Mouse (Mus musculus) embryonic facial prominence, embryonic 10.5 days (tissue): ENCODE data around the gene Epb41l1. TPM values are rescaled to one million over a fixed set of nuclear protein-coding genes. Genes with fewer than 3 reads are reported as not detected.
"Not testable (repeated sequence)": the region's sequence is repeated elsewhere in the genome, so short reads cannot be mapped to it uniquely, and the experiment has no call there.

Experiments
- DNase-seq: peaks from one replicate; pipeline ENCODE4 v3.0.0-alpha.2; 2017; ENCODE audit warnings: low spot score
- H3K27ac ChIP-seq: fragments of 300-500 bp; sonication (generic); replicated peaks from 2 replicates; pipeline ENCODE4 v1.5.1; 2016; ENCODE audit warnings: mild to moderate bottlenecking
- H3K27me3 ChIP-seq: fragments of 300-500 bp; sonication (generic); replicated peaks from 2 replicates; pipeline ENCODE4 v1.6.1; 2016; ENCODE audit warnings: low read depth, mild to moderate bottlenecking; ENCODE audit not compliant: poor library complexity, severe bottlenecking
- H3K36me3 ChIP-seq: fragments of 300-500 bp; sonication (generic); replicated peaks from 2 replicates; pipeline ENCODE4 v1.6.1; 2016; ENCODE audit warnings: mild to moderate bottlenecking, moderate library complexity
- H3K4me1 ChIP-seq: fragments of 300-500 bp; sonication (generic); 2 replicates; pipeline ENCODE4 v1.6.1; 2016
- H3K4me3 ChIP-seq: fragments of 300-500 bp; sonication (generic); 2 replicates; pipeline ENCODE4 v1.5.1; 2016; ENCODE audit warnings: mild to moderate bottlenecking, moderate library complexity
- H3K9me3 ChIP-seq: fragments of 300-500 bp; sonication (generic); 2 replicates; pipeline ENCODE4 v1.6.1; 2016; ENCODE audit warnings: mild to moderate bottlenecking
- WGBS: fragments of 180-500 bp; shearing (Covaris S2); methylation state at CpG from one replicate; pipeline ENCODE4 v1.1.7; 2016; 5-methylcytosine and 5-hydroxymethylcytosine counted together
- polyA plus RNA-seq: library from polyadenylated mRNA; unstranded; fragments of >200 nt; fragmentation: Nextera tagmentation; extraction: Ambion mirVana; gene quantifications from 2 replicates; pipeline ENCODE4 v1.2.1, GENCODE M21; 2016

The Epb41l1 gene
- polyA plus RNA-seq, 1 experiment from 2014 or later = 1.6 TPM

- Histone ChIP-seq H3K36me3 (no peaks in the 10 kb centered on the region), H3K9me3 (no peaks in the 10 kb centered on the region), H3K4me1 (peaks cover 26% of the 10 kb centered on the region), H3K4me3 (peak overlapping the region; percentile 30), H3K27me3 (no peaks in the 10 kb centered on the region), H3K27ac (peak overlapping the region; percentile 83)
- DNase-seq = peak; percentile 79
- 2% methylated on average over 3 of the region's 3 CpGs for WGBS
Observed at GRCm38 (mm10) chr2:156406987-156407386, 13.7 kb upstream of the Epb41l1 start.

GRCm38 (mm10) chr2:156408168-156408567, 12.5 kb upstream of the Epb41l1 start:
- Histone ChIP-seq H3K4me1 (peaks cover 26% of the 10 kb centered on the region), H3K27ac (peak overlapping the region; percentile 83)
- 41% methylated on average over 8 of the region's 8 CpGs for WGBS

GRCm38 (mm10) chr2:156411348-156411747, 9.4 kb upstream of the Epb41l1 start:
- not testable (repeated sequence) for H3K27me3 ChIP-seq, DNase-seq, H3K36me3 ChIP-seq, H3K9me3 ChIP-seq, H3K4me3 ChIP-seq, H3K27ac ChIP-seq
- 79% methylated on average over 7 of the region's 7 CpGs for WGBS
- H3K4me1 ChIP-seq = peaks cover 28% of the 10 kb centered on the region

More at GRCm38 (mm10) chr2:156408168-156408567, 12.5 kb upstream of the Epb41l1 start:
- DNase-seq = no peak
- Histone ChIP-seq H3K36me3 (no peaks in the 10 kb centered on the region), H3K4me3 (no peak overlapping the region), H3K27me3 (no peaks in the 10 kb centered on the region), H3K9me3 (no peaks in the 10 kb centered on the region)

GRCm38 (mm10) chr2:156414996-156415395, 5.7 kb upstream of the Epb41l1 start:
- H3K4me1 ChIP-seq = peaks cover 7% of the 10 kb centered on the region
- H3K36me3 ChIP-seq = no peaks in the 10 kb centered on the region
- no peak overlapping the region for H3K4me3 ChIP-seq
- H3K9me3 ChIP-seq = no peaks in the 10 kb centered on the region
- no peak overlapping the region for H3K27ac ChIP-seq
- peaks cover 28% of the 10 kb centered on the region for H3K27me3 ChIP-seq
- 79% methylated on average over 2 of the region's 2 CpGs for WGBS
- DNase-seq = no peak

GRCm38 (mm10) chr2:156415674-156416073, 5.0 kb upstream of the Epb41l1 start:
- no peak overlapping the region for H3K4me3 ChIP-seq
- 75% methylated on average over 5 of the region's 5 CpGs for WGBS
- H3K36me3 ChIP-seq = no peaks in the 10 kb centered on the region
- H3K27me3 ChIP-seq = peaks cover 35% of the 10 kb centered on the region
- H3K27ac ChIP-seq = no peak overlapping the region
- H3K4me1 ChIP-seq = peaks cover 14% of the 10 kb centered on the region
- no peaks in the 10 kb centered on the region for H3K9me3 ChIP-seq
- DNase-seq = no peak

- Histone ChIP-seq H3K36me3 (no peaks in the 10 kb centered on the region), H3K27me3 (peaks cover 50% of the 10 kb centered on the region), H3K4me1 (peaks cover 28% of the 10 kb centered on the region), H3K27ac (no peak overlapping the region), H3K4me3 (no peak overlapping the region), H3K9me3 (no peaks in the 10 kb centered on the region)
- DNase-seq = no peak
- 66% methylated on average over 1 of the region's 1 CpGs for WGBS
Observed at GRCm38 (mm10) chr2:156417194-156417593, 3.5 kb upstream of the Epb41l1 start.

- no peak for DNase-seq
- 81% methylated on average over 5 of the region's 5 CpGs for WGBS
- peaks cover 63% of the 10 kb centered on the region for H3K27me3 ChIP-seq
- no peak overlapping the region for H3K4me3 ChIP-seq
- peaks cover 33% of the 10 kb centered on the region for H3K4me1 ChIP-seq
- no peaks in the 10 kb centered on the region for H3K9me3 ChIP-seq
- no peak overlapping the region for H3K27ac ChIP-seq
- no peaks in the 10 kb centered on the region for H3K36me3 ChIP-seq
Observed at GRCm38 (mm10) chr2:156418467-156418866, 2.2 kb upstream of the Epb41l1 start.

DNA sequence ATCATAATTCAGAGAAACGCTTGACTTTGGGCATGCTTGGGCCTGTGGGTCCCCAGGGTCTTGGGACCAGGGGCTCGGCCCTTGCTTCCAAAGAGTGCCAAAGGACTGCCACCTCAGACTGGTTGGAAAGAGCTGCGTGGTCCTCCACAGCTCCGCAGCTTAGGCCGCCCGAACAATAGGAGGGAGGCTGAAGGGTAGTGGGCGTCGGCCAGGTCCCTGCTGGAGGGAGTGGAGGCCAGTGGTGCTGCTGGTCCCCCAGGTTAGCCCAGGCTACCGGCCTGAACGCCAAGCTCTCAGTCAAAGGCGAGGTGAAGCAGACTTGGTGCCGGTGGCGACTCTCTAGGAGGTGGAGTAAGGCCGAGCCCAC, 399 bp upstream of the Epb41l1 start:
- Histone ChIP-seq H3K27ac (peak overlapping the region; percentile 83), H3K9me3 (no peaks in the 10 kb centered on the region), H3K4me1 (peaks cover 27% of the 10 kb centered on the region), H3K4me3 (peak overlapping the region; percentile 78), H3K27me3 (peaks cover 81% of the 10 kb centered on the region), H3K36me3 (no peaks in the 10 kb centered on the region)
- no peak for DNase-seq
- WGBS = 11% methylated on average over 14 of the region's 14 CpGs

- Histone ChIP-seq H3K4me3 (peak overlapping the region; percentile 78), H3K27me3 (peaks cover 89% of the 10 kb centered on the region), H3K36me3 (no peaks in the 10 kb centered on the region), H3K4me1 (peaks cover 27% of the 10 kb centered on the region), H3K27ac (peak overlapping the region; percentile 83), H3K9me3 (no peaks in the 10 kb centered on the region)
- peak; percentile 54 for DNase-seq
- WGBS = 1% methylated on average over 36 of the region's 36 CpGs
Observed at GRCm38 (mm10) chr2:156421381-156422110, 837 bp downstream of the Epb41l1 start.

GRCm38 (mm10) chr2:156422631-156423030, 1.9 kb downstream of the Epb41l1 start:
- H3K4me3 ChIP-seq = peak overlapping the region; percentile 16; the same call in 1 of the 2 replicates

DNA sequence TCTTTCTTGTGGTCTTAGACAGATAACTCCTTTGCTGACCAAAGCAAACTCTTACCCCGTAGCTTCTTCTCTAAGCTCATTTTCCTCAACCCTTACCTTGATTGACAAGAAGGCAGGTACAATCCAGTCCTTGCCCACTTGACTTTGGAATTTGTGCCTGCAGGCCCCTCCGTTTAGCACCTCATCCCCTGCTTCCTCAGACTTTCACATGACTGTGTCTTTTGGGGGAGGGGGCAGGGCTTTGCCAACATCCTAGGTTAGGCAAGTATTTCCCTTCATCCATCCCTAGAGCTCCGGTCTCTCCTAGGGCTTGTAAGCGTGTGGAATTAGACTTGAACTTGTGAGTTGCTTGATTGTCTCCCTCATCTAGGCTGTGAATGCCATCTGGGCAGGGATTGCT, 3.0 kb downstream of the Epb41l1 start:
- Histone ChIP-seq H3K9me3 (no peaks in the 10 kb centered on the region), H3K4me3 (no peak overlapping the region), H3K4me1 (peaks cover 27% of the 10 kb centered on the region), H3K27ac (no peak overlapping the region), H3K27me3 (peaks cover 74% of the 10 kb centered on the region), H3K36me3 (no peaks in the 10 kb centered on the region)
- WGBS = 74% methylated on average over 4 of the region's 4 CpGs
- no peak for DNase-seq

More at GRCm38 (mm10) chr2:156422631-156423030, 1.9 kb downstream of the Epb41l1 start:
- Histone ChIP-seq H3K36me3 (no peaks in the 10 kb centered on the region), H3K27me3 (peaks cover 85% of the 10 kb centered on the region), H3K4me1 (peaks cover 27% of the 10 kb centered on the region), H3K9me3 (no peaks in the 10 kb centered on the region), H3K27ac (no peak overlapping the region)
- 7% methylated on average over 8 of the region's 8 CpGs for WGBS
- no peak for DNase-seq

- 28% methylated on average over 2 of the region's 2 CpGs for WGBS
- H3K4me1 ChIP-seq = peaks cover 28% of the 10 kb centered on the region
- H3K4me3 ChIP-seq = no peak overlapping the region
- H3K27me3 ChIP-seq = peaks cover 55% of the 10 kb centered on the region
- no peaks in the 10 kb centered on the region for H3K9me3 ChIP-seq
- no peak for DNase-seq
- no peak overlapping the region for H3K27ac ChIP-seq
- no peaks in the 10 kb centered on the region for H3K36me3 ChIP-seq
Observed at GRCm38 (mm10) chr2:156425618-156426017, 4.9 kb downstream of the Epb41l1 start.

- Histone ChIP-seq H3K27me3 (peaks cover 50% of the 10 kb centered on the region), H3K36me3 (no peaks in the 10 kb centered on the region), H3K9me3 (no peaks in the 10 kb centered on the region), H3K4me1 (peaks cover 23% of the 10 kb centered on the region), H3K27ac (no peak overlapping the region), H3K4me3 (no peak overlapping the region)
- 64% methylated on average over 4 of the region's 4 CpGs for WGBS
- no peak for DNase-seq
Observed at GRCm38 (mm10) chr2:156426151-156426550, 5.4 kb downstream of the Epb41l1 start.
